Mouse (Mus musculus): ENCODE measurements around the gene Gm815. TPM values are rescaled to one million over a fixed set of nuclear protein-coding genes. Genes with fewer than 3 reads are reported as not detected.

The Gm815 gene
- polyA plus RNA-seq, 1 experiment from 2014 or later: not detected

DNA sequence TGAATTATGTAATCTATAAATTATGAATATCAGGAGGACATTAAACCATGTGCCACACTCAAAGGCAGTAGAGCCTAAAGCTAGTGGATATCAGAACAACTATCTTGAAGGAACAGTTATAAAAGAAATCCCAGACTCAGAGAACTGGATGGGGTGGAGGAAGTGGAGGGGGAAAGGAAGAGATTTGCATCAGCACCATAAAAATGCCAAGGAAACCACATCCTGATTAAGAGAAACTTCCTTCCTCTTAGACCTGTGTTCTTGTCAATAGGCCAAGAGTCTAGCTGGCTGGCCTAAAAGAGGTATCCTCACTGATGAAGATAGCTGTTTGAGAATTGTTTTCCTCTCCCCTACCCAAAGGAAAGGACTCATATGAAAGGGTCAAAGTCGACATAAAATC lies 28.6 kb downstream of the Gm815 start:
- ATAC-seq (ENCODE audit: insufficient number of reproducible peaks, insufficient read depth, low FRiP score, low read depth): no peak
- H3K27ac ChIP-seq (replicated peaks in 1 of 2; ENCODE audit: control insufficient read depth in 1 of 2, insufficient read depth in 1 of 2, low read depth in 2 of 2, low read length in 2 of 2): no peak overlapping the region
- H3K4me3 ChIP-seq (ENCODE audit: control insufficient read depth in 1 of 2, insufficient read depth in 1 of 2, low read depth in 1 of 2, low read length in 2 of 2): no peak overlapping the region
- no peaks in the 10 kb centered on the region for H3K36me3 ChIP-seq (ENCODE audit: control insufficient read depth, insufficient read depth, low read length)
- no peaks in the 10 kb centered on the region for H3K9me3 ChIP-seq (ENCODE audit: control insufficient read depth, low read length)
- no peak overlapping the region for H3K4me2 ChIP-seq (ENCODE audit: low read length)
- H3K9ac ChIP-seq (ENCODE audit: low read length): no peak overlapping the region
- WGBS: 44% methylated on average over 1 of the region's 1 CpGs
- no peaks in the 10 kb centered on the region for H3K27me3 ChIP-seq (ENCODE audit: control insufficient read depth, insufficient read depth, low read length)
- 0 out of 4 replicates have a peak, but pooled peaks cover 0 to 5% of the 10 kb centered on the region in 2 experiments for H3K4me1 ChIP-seq (ENCODE audit: control insufficient read depth in 2 of 2, insufficient read depth in 2 of 2, low read length in 2 of 2)

DNA sequence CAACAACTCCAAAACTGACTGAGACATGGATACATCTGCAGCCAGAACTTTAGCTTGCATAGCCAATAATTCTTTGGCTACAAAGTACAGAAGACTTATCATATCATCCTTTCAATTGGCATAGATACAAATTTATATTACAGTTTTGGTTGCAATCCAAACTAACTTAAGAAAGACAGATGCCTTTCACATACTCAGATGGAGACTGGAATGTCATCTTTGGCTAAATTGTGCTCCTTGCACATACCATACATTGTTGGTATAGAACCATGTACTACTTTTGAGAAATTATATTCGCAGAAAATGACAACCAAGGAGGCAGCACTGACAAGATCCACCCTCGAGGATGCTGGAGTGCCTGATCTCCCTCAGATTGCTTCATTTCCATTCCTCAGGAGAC lies 35.1 kb downstream of the Gm815 start:
- WGBS: 73% methylated on average over 2 of the region's 2 CpGs
- ATAC-seq (ENCODE audit: insufficient number of reproducible peaks, insufficient read depth, low FRiP score, low read depth): no peak
- Histone ChIP-seq H3K4me3 (ENCODE audit: control insufficient read depth in 1 of 2, insufficient read depth in 1 of 2, low read depth in 1 of 2, low read length in 2 of 2) (no peak overlapping the region), H3K4me2 (ENCODE audit: low read length) (no peak overlapping the region), H3K27ac (replicated peaks in 1 of 2; ENCODE audit: control insufficient read depth in 1 of 2, insufficient read depth in 1 of 2, low read depth in 2 of 2, low read length in 2 of 2) (no peak overlapping the region), H3K4me1 (ENCODE audit: control insufficient read depth in 2 of 2, insufficient read depth in 2 of 2, low read length in 2 of 2) (no peaks in the 10 kb centered on the region), H3K36me3 (ENCODE audit: control insufficient read depth, insufficient read depth, low read length) (no peaks in the 10 kb centered on the region), H3K9me3 (ENCODE audit: control insufficient read depth, low read length) (no peaks in the 10 kb centered on the region), H3K9ac (ENCODE audit: low read length) (no peak overlapping the region), H3K27me3 (ENCODE audit: control insufficient read depth, insufficient read depth, low read length) (no peaks in the 10 kb centered on the region)

DNA sequence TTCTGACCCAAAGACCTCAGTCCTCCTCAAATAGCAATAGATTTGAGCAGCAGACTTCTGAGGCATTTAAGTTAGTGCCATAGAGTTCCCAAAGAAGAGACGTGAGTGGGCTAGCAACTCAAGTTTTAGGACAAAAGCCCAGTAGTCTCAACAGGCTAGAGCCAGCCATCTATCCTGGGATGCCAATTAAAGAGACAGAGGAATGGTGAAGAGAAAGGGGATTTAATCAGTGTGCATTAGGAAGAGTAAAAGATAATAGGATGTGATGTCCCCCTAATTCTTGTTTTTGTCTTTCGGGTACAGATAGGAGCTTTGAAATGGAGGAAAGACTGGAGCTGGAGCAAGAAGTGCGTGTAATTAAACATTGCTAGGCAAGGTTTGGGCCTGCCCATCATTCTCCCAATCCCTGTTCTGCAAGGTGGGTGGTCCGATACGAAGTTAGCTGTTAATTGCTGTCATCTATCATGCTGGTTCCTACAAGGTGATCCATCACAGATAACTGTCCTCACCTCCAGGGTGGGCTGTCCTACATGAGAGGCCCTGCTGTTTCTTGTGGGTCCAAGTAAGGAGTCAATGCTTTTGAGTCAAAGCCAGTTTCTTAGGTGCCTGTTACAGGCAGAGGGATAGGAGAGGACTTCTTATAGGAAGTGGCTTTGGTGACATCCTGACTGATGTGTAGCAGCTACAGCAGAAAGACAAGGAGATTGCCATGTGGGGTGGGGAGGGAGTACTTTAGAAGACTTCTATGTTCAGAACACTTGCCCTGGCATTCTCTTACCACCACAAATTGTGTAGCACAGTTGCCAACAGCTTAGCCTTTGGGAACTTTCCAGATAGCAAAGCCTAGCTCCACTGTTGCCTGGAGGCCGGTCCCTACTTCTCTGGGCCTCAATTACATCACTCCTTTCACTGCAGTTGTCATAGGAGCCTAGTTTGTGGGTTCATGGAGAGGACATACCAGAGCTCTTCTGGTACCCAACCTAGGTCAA lies 44.9 kb downstream of the Gm815 start:
- peaks cover 2 to 3% of the 10 kb centered on the region in 2 experiments; a peak in 3 of 4 replicates for H3K4me1 ChIP-seq (ENCODE audit: control insufficient read depth in 2 of 2, insufficient read depth in 2 of 2, low read length in 2 of 2)
- H3K9ac ChIP-seq (ENCODE audit: low read length): no peak overlapping the region
- no peak for ATAC-seq (ENCODE audit: insufficient number of reproducible peaks, insufficient read depth, low FRiP score, low read depth)
- H3K4me2 ChIP-seq (ENCODE audit: low read length): no peak overlapping the region
- no peak overlapping the region for H3K27ac ChIP-seq (replicated peaks in 1 of 2; ENCODE audit: control insufficient read depth in 1 of 2, insufficient read depth in 1 of 2, low read depth in 2 of 2, low read length in 2 of 2)
- 54% methylated on average over 6 of the region's 6 CpGs for WGBS
- no peaks in the 10 kb centered on the region for H3K27me3 ChIP-seq (ENCODE audit: control insufficient read depth, insufficient read depth, low read length)
- no peaks in the 10 kb centered on the region for H3K9me3 ChIP-seq (ENCODE audit: control insufficient read depth, low read length)
- no peak overlapping the region for H3K4me3 ChIP-seq (ENCODE audit: control insufficient read depth in 1 of 2, insufficient read depth in 1 of 2, low read depth in 1 of 2, low read length in 2 of 2)
- no peaks in the 10 kb centered on the region for H3K36me3 ChIP-seq (ENCODE audit: control insufficient read depth, insufficient read depth, low read length)

DNA sequence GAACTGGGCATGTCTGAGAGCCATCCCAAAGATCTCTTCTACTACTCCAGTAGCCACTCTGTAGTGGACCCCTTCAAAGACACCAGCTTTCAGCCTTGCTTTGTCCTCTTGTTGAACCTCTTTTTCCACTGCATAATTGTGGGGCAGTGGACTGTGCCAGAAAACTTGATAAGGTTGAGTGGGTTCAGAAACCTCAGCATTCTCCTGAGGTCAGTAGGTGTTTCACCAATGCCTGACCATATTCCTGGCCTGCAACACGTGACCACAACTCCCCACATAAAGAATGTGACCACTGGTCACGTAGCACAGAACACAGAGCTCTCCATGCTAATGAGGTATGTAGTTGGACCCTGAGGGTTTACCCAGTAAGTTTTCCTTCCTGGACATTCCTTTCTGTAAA lies 48.5 kb downstream of the Gm815 start:
- no peak overlapping the region for H3K4me3 ChIP-seq (ENCODE audit: control insufficient read depth in 1 of 2, insufficient read depth in 1 of 2, low read depth in 1 of 2, low read length in 2 of 2)
- no peaks in the 10 kb centered on the region for H3K36me3 ChIP-seq (ENCODE audit: control insufficient read depth, insufficient read depth, low read length)
- ATAC-seq (ENCODE audit: insufficient number of reproducible peaks, insufficient read depth, low FRiP score, low read depth): no peak
- no peaks in the 10 kb centered on the region for H3K9me3 ChIP-seq (ENCODE audit: control insufficient read depth, low read length)
- H3K4me1 ChIP-seq (ENCODE audit: control insufficient read depth in 2 of 2, insufficient read depth in 2 of 2, low read length in 2 of 2): peaks cover 2 to 3% of the 10 kb centered on the region in 2 experiments; a peak in 3 of 4 replicates
- H3K27ac ChIP-seq (replicated peaks in 1 of 2; ENCODE audit: control insufficient read depth in 1 of 2, insufficient read depth in 1 of 2, low read depth in 2 of 2, low read length in 2 of 2): no peak overlapping the region
- H3K9ac ChIP-seq (ENCODE audit: low read length): no peak overlapping the region
- H3K4me2 ChIP-seq (ENCODE audit: low read length): no peak overlapping the region
- WGBS: 47% methylated on average over 2 of the region's 2 CpGs
- H3K27me3 ChIP-seq (ENCODE audit: control insufficient read depth, insufficient read depth, low read length): no peaks in the 10 kb centered on the region
